Mouse (Mus musculus): Measurements from ENCODE around the gene Axl. TPM values are rescaled to one million over a fixed set of nuclear protein-coding genes. Genes with fewer than 3 reads are reported as not detected.

Axl gene
- total and polyA plus RNA-seq, 2 experiments from 2014 or later = 16.5 to 28.1 TPM

- Histone ChIP-seq H3K4me3 (ENCODE audit: low read depth, low read length) (no peak overlapping the region), H3K4me2 (ENCODE audit: low read depth, low read length, poor library complexity, severe bottlenecking) (no peak overlapping the region), H3K27me3 (ENCODE audit: insufficient read depth, low read length) (no peaks in the 10 kb centered on the region), H3K9ac (replicated peaks; ENCODE audit: low read length, poor library complexity, severe bottlenecking) (no peak overlapping the region), H3K4me1 (ENCODE audit: insufficient read depth, low read length) (peaks cover 18% of the 10 kb centered on the region; the same call in 1 of the 2 replicates), H3K36me3 (ENCODE audit: insufficient read depth, low read length) (peaks cover 42% of the 10 kb centered on the region), H3K9me3 (ENCODE audit: low read length) (no peaks in the 10 kb centered on the region), H3K27ac (ENCODE audit: low read depth, low read length) (no peak overlapping the region)
- no peak for TF ChIP-seq CTCF (IDR thresholded peaks at IDR 0.05)
- ATAC-seq (ENCODE audit: low FRiP score) = no peak
- no peak for DNase-seq (ENCODE audit: low spot score)
- 94% methylated on average over 8 of the region's 8 CpGs for WGBS
Observed at GRCm38 (mm10) chr7:25714581-25714980, 73.9 kb downstream of the Axl start.

GRCm38 (mm10) chr7:25712801-25713200 lies 75.7 kb downstream of the Axl start:
- Histone ChIP-seq H3K27me3 (ENCODE audit: insufficient read depth, low read length) (no peaks in the 10 kb centered on the region), H3K36me3 (ENCODE audit: insufficient read depth, low read length) (peaks cover 42% of the 10 kb centered on the region), H3K4me1 (ENCODE audit: insufficient read depth, low read length) (peaks cover 11% of the 10 kb centered on the region; the same call in 1 of the 2 replicates), H3K4me2 (ENCODE audit: low read depth, low read length, poor library complexity, severe bottlenecking) (no peak overlapping the region), H3K27ac (ENCODE audit: low read depth, low read length) (no peak overlapping the region), H3K9ac (replicated peaks; ENCODE audit: low read length, poor library complexity, severe bottlenecking) (no peak overlapping the region), H3K9me3 (ENCODE audit: low read length) (no peaks in the 10 kb centered on the region), H3K4me3 (ENCODE audit: low read depth, low read length) (no peak overlapping the region)
- TF ChIP-seq CTCF (IDR thresholded peaks at IDR 0.05) = no peak
- WGBS = 90% methylated on average over 9 of the region's 9 CpGs
- DNase-seq (ENCODE audit: low spot score) = no peak
- no peak for ATAC-seq (ENCODE audit: low FRiP score)

- H3K4me3 ChIP-seq (ENCODE audit: low read depth, low read length) = no peak overlapping the region
- no peak overlapping the region for H3K9ac ChIP-seq (replicated peaks; ENCODE audit: low read length, poor library complexity, severe bottlenecking)
- H3K9me3 ChIP-seq (ENCODE audit: low read length) = no peaks in the 10 kb centered on the region
- no peak overlapping the region for H3K4me2 ChIP-seq (ENCODE audit: low read depth, low read length, poor library complexity, severe bottlenecking)
- ATAC-seq (ENCODE audit: low FRiP score) (no peak), DNase-seq (ENCODE audit: low spot score) (no peak)
- 42% methylated on average over 7 of the region's 7 CpGs for whole genome bisulfite sequencing
- peaks cover 40% of the 10 kb centered on the region for H3K36me3 ChIP-seq (ENCODE audit: insufficient read depth, low read length)
- no peak for TF ChIP-seq CTCF (IDR thresholded peaks at IDR 0.05)
- H3K4me1 ChIP-seq (ENCODE audit: insufficient read depth, low read length) = peaks cover 8% of the 10 kb centered on the region; the same call in 1 of the 2 replicates
- H3K27ac ChIP-seq (ENCODE audit: low read depth, low read length) = no peak overlapping the region
- no peaks in the 10 kb centered on the region for H3K27me3 ChIP-seq (ENCODE audit: insufficient read depth, low read length)
Observed at GRCm38 (mm10) chr7:25711731-25712197, 76.7 kb downstream of the Axl start.

GRCm38 (mm10) chr7:25711165-25711564 lies 77.3 kb downstream of the Axl start:
- H3K4me1 ChIP-seq (ENCODE audit: insufficient read depth, low read length) = peaks cover 8% of the 10 kb centered on the region; the same call in 1 of the 2 replicates
- H3K36me3 ChIP-seq (ENCODE audit: insufficient read depth, low read length) = peaks cover 39% of the 10 kb centered on the region
- no peak for DNase-seq (ENCODE audit: low spot score)
- no peak overlapping the region for H3K4me2 ChIP-seq (ENCODE audit: low read depth, low read length, poor library complexity, severe bottlenecking)
- 67% methylated on average over 5 of the region's 5 CpGs for WGBS
- no peak for ATAC-seq (ENCODE audit: low FRiP score)
- no peak overlapping the region for H3K27ac ChIP-seq (ENCODE audit: low read depth, low read length)
- no peak for TF ChIP-seq CTCF (IDR thresholded peaks at IDR 0.05)
- H3K9ac ChIP-seq (replicated peaks; ENCODE audit: low read length, poor library complexity, severe bottlenecking) = no peak overlapping the region
- no peaks in the 10 kb centered on the region for H3K9me3 ChIP-seq (ENCODE audit: low read length)
- no peaks in the 10 kb centered on the region for H3K27me3 ChIP-seq (ENCODE audit: insufficient read depth, low read length)
- H3K4me3 ChIP-seq (ENCODE audit: low read depth, low read length) = no peak overlapping the region

- Histone ChIP-seq H3K36me3 (ENCODE audit: insufficient read depth, low read length) (peaks cover 33% of the 10 kb centered on the region), H3K27me3 (ENCODE audit: insufficient read depth, low read length) (no peaks in the 10 kb centered on the region), H3K9ac (replicated peaks; ENCODE audit: low read length, poor library complexity, severe bottlenecking) (peak overlapping the region; percentile 24; the same call in 1 of the 2 replicates), H3K4me2 (ENCODE audit: low read depth, low read length, poor library complexity, severe bottlenecking) (peak overlapping the region; percentile 2; the same call in 1 of the 2 replicates), H3K4me1 (ENCODE audit: insufficient read depth, low read length) (peaks cover 8% of the 10 kb centered on the region; the same call in 1 of the 2 replicates), H3K9me3 (ENCODE audit: low read length) (no peaks in the 10 kb centered on the region), H3K4me3 (ENCODE audit: low read depth, low read length) (no peak overlapping the region), H3K27ac (ENCODE audit: low read depth, low read length) (no peak overlapping the region)
- no peak for DNase-seq (ENCODE audit: low spot score)
- WGBS = 0% methylated on average over 2 of the region's 7 CpGs
- TF ChIP-seq CTCF (IDR thresholded peaks at IDR 0.05) = no peak
- no peak for ATAC-seq (ENCODE audit: low FRiP score)
Observed at GRCm38 (mm10) chr7:25710519-25711130, 77.9 kb downstream of the Axl start.

GRCm38 (mm10) chr7:25709961-25710360 lies 78.5 kb downstream of the Axl start:
- 0 out of 2 replicates have a peak, but pooled peaks have one; percentile 8 for ATAC-seq (ENCODE audit: low FRiP score)
- peak overlapping the region; percentile 24; the same call in 1 of the 2 replicates for H3K9ac ChIP-seq (replicated peaks; ENCODE audit: low read length, poor library complexity, severe bottlenecking)

More at GRCm38 (mm10) chr7:25709961-25710360, 78.5 kb downstream of the Axl start:
- no peak overlapping the region for H3K4me2 ChIP-seq (ENCODE audit: low read depth, low read length, poor library complexity, severe bottlenecking)
- peaks cover 8% of the 10 kb centered on the region; the same call in 1 of the 2 replicates for H3K4me1 ChIP-seq (ENCODE audit: insufficient read depth, low read length)
- peaks cover 27% of the 10 kb centered on the region for H3K36me3 ChIP-seq (ENCODE audit: insufficient read depth, low read length)
- no peak for TF ChIP-seq CTCF (IDR thresholded peaks at IDR 0.05)
- DNase-seq (ENCODE audit: low spot score) = no peak
- no peaks in the 10 kb centered on the region for H3K27me3 ChIP-seq (ENCODE audit: insufficient read depth, low read length)
- WGBS = 13% methylated on average over 12 of the region's 12 CpGs
- no peak overlapping the region for H3K27ac ChIP-seq (ENCODE audit: low read depth, low read length)
- H3K9me3 ChIP-seq (ENCODE audit: low read length) = no peaks in the 10 kb centered on the region
- no peak overlapping the region for H3K4me3 ChIP-seq (ENCODE audit: low read depth, low read length)
